Mouse (Mus musculus) thymus, postnatal 0 days (tissue): ENCODE measurements around the gene Cdca5. TPM values are rescaled to one million over a fixed set of nuclear protein-coding genes. Genes with fewer than 3 reads are reported as not detected.
A peak's percentile ranks its signal among the peaks of the same experiment; 100 is the strongest.

ENCODE experiments used
- DNase-seq: peaks from one replicate; pipeline ENCODE4 v3.0.0-alpha.2; 2015; ENCODE audit warnings: low spot score
- polyA plus RNA-seq: library from polyadenylated mRNA; unstranded; fragments of >200 nt; fragmentation: Nextera tagmentation; extraction: Ambion mirVana; gene quantifications from 2 replicates; pipeline ENCODE4 v1.2.1, GENCODE M21; 2015

Cdca5 gene
- polyA plus RNA-seq, result 53.2 and 53.6 TPM in 2 replicates

GRCm38 (mm10) chr19:6084478-6085248 is at the start of gene Cdca5, which contains the start of gene Zfpl1:
Cdca5 (plus strand) TSS chr19:6084983.
Zfpl1 (minus strand) TSS chr19:6084956.
- peak; percentile 99 for DNase-seq

- DNase-seq, result no peak
These were observed 48.7 kb upstream of the Cdca5 start for GRCm38 (mm10) chr19:6035966-6036585.

- DNase-seq, result no peak
These were observed 47.1 kb upstream of the Cdca5 start for GRCm38 (mm10) chr19:6037695-6038094.

- DNase-seq, result no peak
These were observed 46.5 kb upstream of the Cdca5 start for GRCm38 (mm10) chr19:6038326-6038725.

GRCm38 (mm10) chr19:6040002-6040401 is 44.8 kb upstream of the Cdca5 start:
- no peak for DNase-seq

- DNase-seq, result no peak
These were observed 42.5 kb upstream of the Cdca5 start for GRCm38 (mm10) chr19:6042293-6042692.

GRCm38 (mm10) chr19:6044102-6044501 is 40.7 kb upstream of the Cdca5 start:
- peak; percentile 54 for DNase-seq

GRCm38 (mm10) chr19:6045366-6046293 is 39.2 kb upstream of the Cdca5 start:
- DNase-seq, result no peak

- DNase-seq, result peak; percentile 95
These were observed 38.3 kb upstream of the Cdca5 start, which contains the start of gene Syvn1 for GRCm38 (mm10) chr19:6046294-6047153. Syvn1 (plus strand) TSS chr19:6046576.

- DNase-seq, result no peak
These were observed 37.5 kb upstream of the Cdca5 start for GRCm38 (mm10) chr19:6047154-6047898.

GRCm38 (mm10) chr19:6047899-6048166 is 37.0 kb upstream of the Cdca5 start:
- DNase-seq, result no peak

GRCm38 (mm10) chr19:6048681-6049410 is 35.9 kb upstream of the Cdca5 start:
- no peak for DNase-seq

GRCm38 (mm10) chr19:6052516-6052915 is 32.3 kb upstream of the Cdca5 start:
- DNase-seq, result no peak

GRCm38 (mm10) chr19:6054296-6054695 is 30.5 kb upstream of the Cdca5 start:
- no peak for DNase-seq

GRCm38 (mm10) chr19:6056696-6057095 is 28.1 kb upstream of the Cdca5 start:
- DNase-seq, result no peak

GRCm38 (mm10) chr19:6057313-6058096 is 27.3 kb upstream of the Cdca5 start, which contains the start of the genes Mrpl49 and Fau:
Mrpl49 (minus strand) TSS chr19:6057785.
Fau (plus strand) TSS chr19:6057844.
- DNase-seq, result peak; percentile 99

GRCm38 (mm10) chr19:6058513-6058912 is 26.3 kb upstream of the Cdca5 start:
- DNase-seq, result no peak

GRCm38 (mm10) chr19:6058966-6059365 is 25.8 kb upstream of the Cdca5 start:
- DNase-seq, result no peak
